Mouse (Mus musculus): ENCODE data around the gene Fcgrt.

GRCm38 (mm10) chr7:45061532-45062075 is 42.0 kb downstream of the Fcgrt start:
- TF ChIP-seq ZC3H11A (IDR thresholded peaks at IDR 0.05; ENCODE audit: borderline replicate concordance, low read depth, low read length) (no peak), ZNF384 (IDR thresholded peaks at IDR 0.05; ENCODE audit: low read depth, low read length) (no peak), CHD2 (IDR thresholded peaks at IDR 0.05; ENCODE audit: low read depth, low read length) (no peak)

Measured in ES-E14 (cell line).